Mouse (Mus musculus) spleen, postnatal 14 days (tissue): Measurements from ENCODE around the gene Foxl1.

Experiments used
- DNase-seq, 2 experiments: peaks; one replicate each; pipeline ENCODE4 v3.0.0; 2021 to 2022; ENCODE audit warnings: low spot score in 2 of 2

Foxl1 gene

GRCm38 (mm10) chr8:121092627-121093026 lies 35.1 kb upstream of the Foxl1 start:
- peak; percentile 51 to 71 for DNase-seq

- DNase-seq, result no peak
Measured at GRCm38 (mm10) chr8:121093496-121093895, 34.2 kb upstream of the Foxl1 start.

DNA sequence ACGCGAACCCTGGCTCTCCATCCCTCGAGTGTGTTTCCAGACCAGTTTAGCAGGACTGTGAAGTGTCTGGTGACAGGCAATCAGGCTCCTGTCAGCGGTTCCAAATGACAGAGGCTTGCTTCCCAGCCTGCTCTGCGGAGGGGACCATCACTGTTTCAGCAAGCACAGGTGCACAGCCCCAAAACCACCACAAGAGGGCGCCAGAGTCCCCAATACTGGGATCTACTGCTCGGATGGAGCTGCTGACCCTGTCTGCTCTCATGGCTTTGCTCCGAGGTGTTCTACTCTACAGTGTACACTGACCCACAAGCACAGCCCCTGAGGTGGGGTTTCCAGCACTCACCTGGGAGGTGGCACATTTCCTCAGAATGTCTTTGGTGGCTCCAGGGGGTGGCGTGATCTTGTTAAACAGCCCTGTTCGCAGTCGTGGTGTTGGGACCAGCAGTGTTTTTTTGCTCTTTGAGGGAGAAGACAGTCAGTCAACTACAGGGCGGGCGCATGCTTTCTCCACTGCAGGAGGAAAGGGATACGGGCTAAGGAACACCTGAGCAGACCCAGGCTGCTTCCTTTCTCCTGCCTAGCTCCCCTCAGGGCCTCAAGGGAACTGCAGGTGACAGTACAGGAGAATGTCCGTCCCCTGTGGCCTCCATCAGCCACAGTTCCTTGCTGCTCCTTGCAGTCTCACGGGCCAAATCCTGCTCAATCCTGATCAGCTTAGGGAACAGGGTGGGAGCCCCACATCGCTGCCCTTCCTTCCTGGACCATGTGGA lies 23.5 kb upstream of the Foxl1 start:
- DNase-seq, result peak; percentile 50 to 73

GRCm38 (mm10) chr8:121107668-121108656 lies 19.8 kb upstream of the Foxl1 start, which contains the start of gene Mthfsd:
Gene Mthfsd (minus strand): TSS chr8:121108392.
- peak; percentile 94 to 96 for DNase-seq

- DNase-seq, result no peak
Measured at GRCm38 (mm10) chr8:121108657-121109056, 19.1 kb upstream of the Foxl1 start.

DNA sequence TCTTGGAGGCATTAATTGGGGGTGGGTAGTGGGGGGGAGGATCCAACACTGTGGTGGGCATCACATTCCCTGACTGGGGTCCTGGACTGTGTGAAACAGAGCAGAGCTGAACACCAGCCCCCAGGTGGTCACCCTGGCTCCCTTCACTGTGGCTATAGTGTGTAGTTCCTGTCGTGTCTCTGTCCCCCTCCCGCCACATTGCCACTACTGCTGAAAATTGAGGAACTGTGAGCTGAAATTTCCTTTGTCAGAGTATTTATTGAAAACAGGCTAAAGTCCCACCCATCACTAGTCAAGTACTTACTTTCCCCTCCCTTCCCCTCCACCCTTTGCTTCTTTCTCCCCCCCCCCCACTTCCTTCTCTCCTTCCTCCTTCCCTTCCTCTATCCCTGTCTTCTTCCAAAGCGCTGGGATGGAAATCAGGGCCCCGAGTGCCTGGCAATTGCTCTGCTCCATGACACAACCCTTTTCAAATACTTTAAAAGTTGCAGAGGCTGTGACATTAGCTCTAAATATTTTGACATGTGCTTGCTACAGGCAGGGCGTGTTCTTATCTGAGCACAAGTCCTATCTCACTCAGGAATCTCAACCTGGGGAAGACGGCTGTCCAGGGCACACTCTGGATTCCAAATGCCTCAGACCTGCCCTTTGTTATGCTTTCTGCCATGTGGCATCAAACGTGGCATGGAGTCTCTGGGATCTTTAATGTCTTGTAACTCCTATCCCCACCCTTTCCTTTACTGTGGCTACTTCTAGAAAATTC lies 16.4 kb upstream of the Foxl1 start:
- no peak for DNase-seq

- DNase-seq, result peak; percentile 82 to 89
Measured at GRCm38 (mm10) chr8:121113261-121113660, 14.5 kb upstream of the Foxl1 start.

DNA sequence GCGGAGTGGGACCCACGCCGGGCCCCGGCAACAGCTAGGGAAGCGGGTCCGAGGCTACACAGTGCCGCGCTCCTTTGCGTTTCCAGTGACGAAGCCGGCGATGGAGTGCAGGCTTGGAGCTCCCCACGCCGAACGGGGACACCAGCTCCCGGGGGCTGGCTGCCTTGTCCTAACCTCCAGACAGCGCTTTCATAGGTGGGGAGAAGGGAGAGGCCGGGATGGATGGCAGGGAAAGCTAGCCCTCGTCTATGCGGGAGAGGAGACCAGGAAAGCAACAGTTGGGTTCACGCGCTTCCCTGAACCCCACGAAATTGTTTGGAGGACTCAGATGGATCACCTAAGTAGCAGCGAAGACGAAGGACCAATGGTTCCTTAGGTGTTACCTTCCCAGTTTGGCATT lies 12.6 kb upstream of the Foxl1 start:
- no peak for DNase-seq

- DNase-seq, result peak; percentile 25 to 48
Measured at GRCm38 (mm10) chr8:121115948-121116347, 11.8 kb upstream of the Foxl1 start, which contains the start of gene Foxc2. Gene Foxc2 (plus strand): TSS chr8:121116171.

- no peak for DNase-seq
Measured at GRCm38 (mm10) chr8:121116591-121117185, 11.1 kb upstream of the Foxl1 start.

GRCm38 (mm10) chr8:121117186-121117651 lies 10.5 kb upstream of the Foxl1 start:
- DNase-seq, result no peak

DNA sequence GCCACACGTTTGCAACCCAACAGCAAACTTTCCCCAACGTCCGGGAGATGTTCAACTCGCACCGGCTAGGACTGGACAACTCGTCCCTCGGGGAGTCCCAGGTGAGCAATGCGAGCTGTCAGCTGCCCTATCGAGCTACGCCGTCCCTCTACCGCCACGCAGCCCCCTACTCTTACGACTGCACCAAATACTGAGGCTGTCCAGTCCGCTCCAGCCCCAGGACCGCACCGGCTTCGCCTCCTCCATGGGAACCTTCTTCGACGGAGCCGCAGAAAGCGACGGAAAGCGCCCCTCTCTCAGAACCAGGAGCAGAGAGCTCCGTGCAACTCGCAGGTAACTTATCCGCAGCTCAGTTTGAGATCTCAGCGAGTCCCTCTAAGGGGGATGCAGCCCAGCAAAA lies 9.8 kb upstream of the Foxl1 start:
- no peak for DNase-seq

- DNase-seq, result no peak
Measured at GRCm38 (mm10) chr8:121118634-121119420, 8.9 kb upstream of the Foxl1 start.

DNA sequence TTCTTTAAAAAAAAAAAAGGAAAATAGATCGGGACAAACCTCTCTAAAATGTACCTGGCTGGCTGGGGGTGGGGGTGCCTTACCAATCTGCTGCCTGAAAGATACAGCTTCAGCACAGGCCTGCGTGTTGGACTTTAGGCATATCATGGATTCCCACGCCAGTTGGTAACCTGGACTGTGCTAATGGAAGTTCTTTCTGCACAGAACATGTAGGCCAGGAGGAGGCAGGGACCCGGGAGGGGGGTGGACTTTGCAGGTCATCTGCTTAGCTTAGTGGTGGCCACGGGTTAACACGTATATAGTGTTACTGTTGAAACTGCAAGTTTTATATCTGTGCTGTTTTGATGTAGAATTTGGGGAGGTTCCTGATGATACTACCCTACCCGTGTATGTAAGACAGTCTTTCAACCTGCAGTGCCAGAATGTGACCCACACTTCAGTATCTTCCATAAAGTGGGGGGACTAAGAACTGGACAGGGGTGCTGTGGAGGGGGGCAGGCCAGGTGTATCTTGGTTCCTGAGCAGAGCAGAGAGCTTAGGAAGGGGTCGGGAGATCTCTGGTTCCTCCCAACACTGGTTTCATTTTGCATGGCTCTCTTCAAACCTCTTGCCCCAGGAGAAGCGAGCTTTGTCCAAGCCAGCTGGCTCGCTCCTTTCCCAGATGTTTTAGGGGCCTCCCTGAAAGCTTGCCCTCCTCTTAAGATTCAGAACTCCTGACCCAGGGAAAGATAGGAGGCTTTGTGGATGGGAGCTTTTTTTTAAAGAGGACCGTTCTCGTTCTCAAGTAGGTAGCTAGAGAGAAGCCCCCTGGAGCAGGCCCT lies 7.9 kb upstream of the Foxl1 start:
- DNase-seq, result no peak

DNA sequence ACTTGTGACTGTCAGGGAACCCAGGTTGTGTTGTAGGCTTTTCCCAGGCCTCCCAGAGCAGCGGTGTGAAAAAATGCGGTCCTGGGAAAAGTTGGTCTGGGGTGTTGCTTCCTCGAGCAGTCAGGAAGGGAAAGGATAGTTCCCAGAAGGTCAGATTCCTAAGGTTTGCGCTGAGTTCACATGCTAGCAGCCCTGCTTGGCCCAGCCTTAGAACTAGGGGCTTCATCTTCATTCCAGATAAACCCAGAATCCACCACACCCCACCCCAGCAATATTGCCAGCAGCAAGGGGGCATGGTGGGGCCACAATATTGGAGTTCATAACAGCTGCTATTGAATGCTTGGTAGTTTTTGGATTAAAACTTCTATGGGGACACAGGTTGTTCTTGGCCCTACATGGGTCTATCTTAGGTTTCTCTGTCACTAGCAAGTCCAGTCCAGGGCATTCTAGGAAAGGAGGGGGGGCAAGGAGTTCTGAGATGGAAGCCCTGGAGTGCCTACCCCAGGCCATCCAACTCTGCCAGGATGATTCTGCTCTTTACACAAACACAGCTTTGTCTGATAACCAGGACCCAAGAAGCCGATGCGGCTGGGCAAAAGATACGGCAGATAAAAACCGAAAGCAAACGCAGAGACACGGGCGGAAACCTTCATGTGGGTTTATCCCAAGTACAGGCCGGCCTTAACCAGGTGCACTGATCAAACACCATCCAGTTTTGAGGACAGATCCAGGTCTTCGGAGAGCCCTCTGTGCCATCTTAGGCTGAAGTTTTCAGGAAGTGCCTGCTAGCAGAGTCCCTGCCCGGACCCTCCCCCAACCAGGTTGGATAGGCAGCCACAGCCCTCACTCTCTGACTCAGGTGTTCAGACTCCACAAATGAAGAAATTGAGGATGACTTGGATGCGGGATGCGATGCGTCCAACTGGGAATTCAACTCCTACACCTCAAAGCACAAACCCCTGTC lies 7.0 kb upstream of the Foxl1 start:
- DNase-seq, result no peak

DNA sequence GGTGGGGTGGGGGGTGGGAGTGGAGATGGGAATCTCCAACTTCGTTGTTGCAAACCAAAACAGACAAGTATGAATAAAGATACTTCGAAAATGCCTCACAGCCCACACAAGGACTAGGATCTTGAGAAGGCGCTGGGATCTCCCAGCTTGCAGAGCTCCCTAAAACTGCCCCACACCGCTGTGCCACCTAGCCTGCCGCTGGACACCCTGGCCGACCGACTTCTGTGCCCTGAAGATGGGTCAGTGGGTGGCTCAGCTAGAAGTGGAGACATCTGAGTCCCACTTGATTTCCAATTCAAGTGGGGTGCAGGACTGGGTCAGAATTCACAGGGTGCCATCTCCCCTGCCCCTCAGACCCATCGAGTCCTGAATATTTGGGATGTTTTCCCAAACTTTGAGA lies 6.0 kb upstream of the Foxl1 start:
- DNase-seq, result no peak

DNA sequence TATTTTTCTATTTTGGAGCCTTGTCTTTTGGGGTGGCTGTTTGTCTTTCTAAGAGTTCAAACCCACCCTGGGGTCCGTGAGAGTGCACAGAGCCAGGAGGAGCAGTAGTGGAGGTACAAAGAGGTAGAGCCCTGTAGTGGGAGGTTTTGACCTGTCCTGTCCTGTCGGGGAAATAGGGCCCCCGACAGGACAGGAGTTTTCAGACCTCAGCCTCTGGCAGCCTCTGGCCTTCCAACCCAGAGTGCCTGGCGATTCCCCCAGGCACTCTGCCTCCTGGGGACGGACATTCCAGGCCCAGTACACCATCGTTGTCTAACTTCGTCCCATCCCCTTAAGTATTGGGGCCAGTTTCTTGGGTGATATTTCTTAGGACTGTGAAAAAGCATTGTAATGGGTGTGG lies 5.4 kb upstream of the Foxl1 start:
- no peak for DNase-seq

- no peak for DNase-seq
Measured at GRCm38 (mm10) chr8:121123113-121123512, 4.6 kb upstream of the Foxl1 start.
